Mouse (Mus musculus) megakaryocyte, embryonic 14.5 days (primary cell): ENCODE results near the gene Polr2a. TPM values are rescaled to one million over a fixed set of nuclear protein-coding genes. Genes with fewer than 3 reads are reported as not detected.
A peak's percentile ranks its signal among the peaks of the same experiment; 100 is the strongest.
"Not testable (repeated sequence)": the region's sequence is repeated elsewhere in the genome, so short reads cannot be mapped to it uniquely, and the experiment has no call there.

Source experiments
- H3K27me3 ChIP-seq: replicated peaks from 2 replicates; pipeline ENCODE3; 2012; ENCODE audit warnings: inconsistent platforms
- H3K36me3 ChIP-seq: replicated peaks from 2 replicates; pipeline ENCODE3; 2012; ENCODE audit warnings: low read length, inconsistent platforms, mixed read lengths
- H3K4me1 ChIP-seq: 2 replicates; pipeline ENCODE4 v1.6.1; 2012; ENCODE audit warnings: inconsistent platforms
- H3K4me3 ChIP-seq: replicated peaks from 2 replicates; pipeline ENCODE3; 2012; ENCODE audit warnings: moderate library complexity, mild to moderate bottlenecking, inconsistent platforms
- H3K9me3 ChIP-seq: 2 replicates; pipeline ENCODE4 v1.6.1; 2012; ENCODE audit warnings: inconsistent platforms
- FLI1 ChIP-seq: IDR thresholded peaks from 2 replicates; pipeline ENCODE4 v1.6.1; 2012; ENCODE audit warnings: low read length, inconsistent platforms, mixed read lengths
- GATA1 ChIP-seq: IDR thresholded peaks from 3 replicates; pipeline ENCODE4 v1.6.1; 2012; ENCODE audit warnings: mixed read lengths, low read length, inconsistent platforms, borderline replicate concordance
- polyA plus RNA-seq: library from polyadenylated mRNA; stranded (reverse); fragments of >175 nt; gene quantifications from 2 replicates; pipeline ENCODE4 v1.2.3, GENCODE M21; 2012; ENCODE audit warnings: low replicate concordance; ENCODE audit not compliant: insufficient read depth

Gene Polr2a
- polyA plus RNA-seq, 1 experiment = 36.5 TPM

DNA sequence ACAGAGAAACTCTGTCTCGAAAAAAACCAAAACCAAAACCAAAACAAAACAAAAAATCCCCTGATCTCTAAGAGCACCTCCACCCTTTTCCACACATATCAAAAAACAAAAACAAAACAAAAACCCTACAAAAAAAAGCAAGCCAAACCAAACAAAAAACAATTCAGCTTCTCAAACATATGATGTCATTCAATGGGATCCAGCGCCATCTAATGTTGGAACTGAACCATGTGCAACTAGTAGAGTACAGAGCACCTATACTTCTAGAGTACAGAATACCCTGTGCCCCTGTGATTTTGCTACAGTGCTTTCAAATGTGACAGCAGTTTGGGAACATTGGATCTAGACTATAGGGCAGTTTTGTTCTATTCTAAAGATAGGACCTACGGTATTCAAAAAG lies 3.7 kb downstream of the Polr2a start:
- H3K4me3 ChIP-seq = no peak overlapping the region
- peaks cover 4% of the 10 kb centered on the region for H3K36me3 ChIP-seq
- no peaks in the 10 kb centered on the region for H3K27me3 ChIP-seq
- no peak for TF ChIP-seq GATA1
- no peak for TF ChIP-seq FLI1
- H3K9me3 ChIP-seq = no peaks in the 10 kb centered on the region
- peaks cover 63% of the 10 kb centered on the region for H3K4me1 ChIP-seq

DNA sequence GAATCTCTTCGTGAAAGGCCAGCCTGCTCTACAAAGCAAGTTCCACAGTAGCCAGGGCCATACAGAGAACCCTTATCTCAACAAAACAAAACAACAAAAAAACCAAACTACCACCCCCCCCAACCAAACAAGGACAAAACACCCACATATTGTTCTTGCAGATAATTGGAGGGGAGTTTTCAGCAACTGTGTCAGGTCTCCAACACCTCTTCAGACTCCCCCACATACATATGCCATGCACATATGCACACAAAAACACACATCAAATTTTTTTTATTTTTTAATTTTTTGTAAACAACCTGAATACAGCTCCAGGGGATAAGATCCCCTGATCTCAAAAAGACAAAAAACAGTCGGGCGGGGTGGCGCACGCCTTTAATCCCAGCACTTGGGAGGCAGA lies 4.2 kb downstream of the Polr2a start:
- Histone ChIP-seq H3K9me3 (no peaks in the 10 kb centered on the region), H3K27me3 (no peaks in the 10 kb centered on the region), H3K4me3 (no peak overlapping the region), H3K4me1 (peaks cover 59% of the 10 kb centered on the region), H3K36me3 (peaks cover 8% of the 10 kb centered on the region)
- TF ChIP-seq FLI1 (no peak), GATA1 (no peak)

DNA sequence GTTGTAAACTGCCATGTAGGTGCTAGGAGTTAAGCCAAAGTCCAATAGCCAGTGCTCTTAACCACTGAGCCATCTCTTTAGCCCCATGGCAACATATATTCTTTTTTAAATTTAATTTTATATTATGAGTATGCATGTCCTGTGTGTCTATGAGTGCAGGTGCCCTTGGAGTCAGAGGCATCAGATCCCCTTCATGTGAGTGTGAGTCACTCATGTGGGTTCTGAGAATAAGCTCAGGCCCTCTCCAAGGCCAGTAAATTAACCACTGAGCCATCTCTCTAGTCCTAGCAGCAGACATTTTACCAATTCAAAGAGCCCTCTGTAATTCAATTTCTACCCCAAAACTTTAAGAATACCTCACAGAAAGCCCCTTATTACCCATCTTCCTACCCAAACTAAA lies 5.8 kb downstream of the Polr2a start:
- Histone ChIP-seq H3K4me3 (no peak overlapping the region), H3K27me3 (no peaks in the 10 kb centered on the region), H3K9me3 (no peaks in the 10 kb centered on the region), H3K4me1 (peaks cover 59% of the 10 kb centered on the region), H3K36me3 (peaks cover 17% of the 10 kb centered on the region)
- TF ChIP-seq GATA1 = no peak
- TF ChIP-seq FLI1 = no peak

DNA sequence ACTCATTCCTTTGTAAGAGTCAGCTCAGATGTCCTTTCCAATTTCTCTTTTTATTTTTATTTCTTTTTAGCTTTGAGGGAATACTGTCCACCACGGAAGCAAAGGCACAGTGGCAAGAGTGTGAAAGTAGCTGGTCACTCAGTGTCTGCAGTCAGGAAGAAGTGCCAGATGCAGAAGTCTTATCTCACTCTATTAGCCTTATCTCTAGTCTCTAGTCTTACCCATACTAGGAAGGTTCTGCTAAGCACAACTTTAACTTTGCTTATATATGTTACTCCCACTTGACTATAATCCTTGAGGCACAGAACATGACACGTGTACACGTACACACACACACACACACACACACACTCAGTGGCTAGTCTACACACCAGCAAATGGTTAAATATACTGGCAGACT lies 6.8 kb downstream of the Polr2a start:
- TF ChIP-seq GATA1 = no peak
- TF ChIP-seq FLI1 = no peak
- Histone ChIP-seq H3K4me3 (peak overlapping the region; percentile 75), H3K9me3 (no peaks in the 10 kb centered on the region), H3K27me3 (no peaks in the 10 kb centered on the region), H3K36me3 (peaks cover 26% of the 10 kb centered on the region), H3K4me1 (peaks cover 52% of the 10 kb centered on the region)

DNA sequence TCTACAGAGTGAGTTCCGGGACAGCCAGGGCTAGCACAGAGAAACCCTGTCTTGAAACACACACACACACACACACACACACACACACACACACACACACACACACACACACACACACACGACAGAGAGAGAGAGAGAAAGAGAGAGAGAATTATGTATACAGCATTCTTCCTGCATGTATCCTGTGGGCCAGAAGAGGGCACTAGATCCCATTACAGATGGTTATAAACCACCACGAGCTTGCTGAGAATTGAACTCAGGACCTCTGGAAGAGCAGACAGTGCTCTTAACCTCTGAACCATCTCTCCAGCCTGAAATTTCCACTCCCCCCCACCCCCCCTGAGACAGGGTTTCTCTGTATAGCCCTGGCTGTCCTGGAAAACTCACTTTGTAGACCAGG lies 27.0 kb downstream of the Polr2a start:
- not testable (repeated sequence) for H3K4me3 ChIP-seq, H3K4me1 ChIP-seq, H3K27me3 ChIP-seq, H3K9me3 ChIP-seq
- H3K36me3 ChIP-seq = peaks cover 33% of the 10 kb centered on the region

DNA sequence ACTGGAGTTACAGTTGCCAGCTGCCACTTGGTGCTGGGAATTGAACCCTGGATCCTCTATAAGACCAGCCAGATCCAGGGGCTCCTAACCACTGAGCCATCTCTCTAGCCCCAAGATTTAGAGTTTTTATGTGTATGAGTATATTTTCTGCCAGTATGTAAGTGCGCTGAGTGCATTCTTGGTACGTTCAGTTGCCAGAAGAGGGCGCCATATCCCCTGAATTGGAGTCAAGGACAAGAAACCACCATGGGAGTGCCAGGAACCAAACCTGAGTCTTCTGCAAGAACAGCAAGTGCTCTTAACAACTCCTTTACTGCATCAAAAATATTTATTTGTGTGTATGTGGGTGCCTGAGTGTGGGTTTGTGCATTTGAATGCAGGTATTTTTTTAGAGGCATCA lies 29.4 kb downstream of the Polr2a start:
- TF ChIP-seq FLI1 = no peak
- no peak for TF ChIP-seq GATA1
- H3K27me3 ChIP-seq = peaks cover 4% of the 10 kb centered on the region
- H3K36me3 ChIP-seq = peaks cover 10% of the 10 kb centered on the region
- H3K4me1 ChIP-seq = peaks cover 2% of the 10 kb centered on the region; the same call in 1 of the 2 replicates
- H3K9me3 ChIP-seq = peaks cover 4% of the 10 kb centered on the region; the same call in 1 of the 2 replicates
- no peak overlapping the region for H3K4me3 ChIP-seq

DNA sequence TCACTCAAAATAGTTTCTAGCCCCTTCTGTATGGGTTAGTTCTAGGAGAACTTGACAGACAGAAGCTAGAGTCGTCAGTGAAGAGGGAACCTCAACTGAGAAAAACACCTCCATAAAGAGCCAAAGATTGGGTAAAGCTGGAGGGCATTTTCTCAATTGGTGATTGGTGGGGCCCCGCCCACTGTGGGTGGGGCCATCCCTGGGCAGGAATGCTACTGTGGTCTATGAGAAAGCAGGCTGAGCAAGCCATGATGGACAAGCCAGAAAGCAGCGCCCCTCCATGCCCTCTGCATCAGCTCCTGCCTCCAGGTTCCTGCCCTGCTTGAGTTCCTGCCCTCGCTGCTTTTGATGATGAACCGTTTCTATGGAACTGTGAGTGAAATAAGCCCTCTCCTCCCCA lies 32.5 kb downstream of the Polr2a start:
- H3K4me1 ChIP-seq = peaks cover 2% of the 10 kb centered on the region; the same call in 1 of the 2 replicates
- TF ChIP-seq FLI1 = no peak
- no peak for TF ChIP-seq GATA1
- peaks cover 7% of the 10 kb centered on the region for H3K27me3 ChIP-seq

DNA sequence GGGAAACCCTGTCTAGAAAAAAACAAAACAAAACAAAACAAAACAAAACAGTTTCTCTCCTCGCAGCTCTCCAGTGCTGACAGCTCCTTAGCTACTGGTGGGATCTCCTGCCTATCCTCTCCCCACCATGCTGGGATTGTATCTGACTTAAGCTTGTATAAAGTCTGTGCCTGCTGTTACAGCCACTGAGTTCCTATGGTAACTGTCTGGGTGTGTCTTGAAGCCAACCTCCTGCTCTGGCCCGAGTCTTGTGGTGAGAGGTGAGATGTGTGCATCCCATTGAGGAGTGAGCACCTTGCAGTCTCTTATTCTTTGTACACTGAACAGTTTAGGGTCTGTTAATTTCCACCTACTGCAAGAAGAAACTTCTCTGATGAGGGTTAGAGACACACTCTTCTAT lies 35.4 kb downstream of the Polr2a start:
- peaks cover 4% of the 10 kb centered on the region; the same call in 1 of the 2 replicates for H3K9me3 ChIP-seq
- peaks cover 2% of the 10 kb centered on the region; the same call in 1 of the 2 replicates for H3K4me1 ChIP-seq
- H3K4me3 ChIP-seq = no peak overlapping the region
- H3K27me3 ChIP-seq = peaks cover 7% of the 10 kb centered on the region
- TF ChIP-seq GATA1 (no peak), FLI1 (no peak)
- no peaks in the 10 kb centered on the region for H3K36me3 ChIP-seq

More for the DNA sequence above, 32.5 kb downstream of the Polr2a start:
- peaks cover 4% of the 10 kb centered on the region; the same call in 1 of the 2 replicates for H3K9me3 ChIP-seq
- no peak overlapping the region for H3K4me3 ChIP-seq
- no peaks in the 10 kb centered on the region for H3K36me3 ChIP-seq

DNA sequence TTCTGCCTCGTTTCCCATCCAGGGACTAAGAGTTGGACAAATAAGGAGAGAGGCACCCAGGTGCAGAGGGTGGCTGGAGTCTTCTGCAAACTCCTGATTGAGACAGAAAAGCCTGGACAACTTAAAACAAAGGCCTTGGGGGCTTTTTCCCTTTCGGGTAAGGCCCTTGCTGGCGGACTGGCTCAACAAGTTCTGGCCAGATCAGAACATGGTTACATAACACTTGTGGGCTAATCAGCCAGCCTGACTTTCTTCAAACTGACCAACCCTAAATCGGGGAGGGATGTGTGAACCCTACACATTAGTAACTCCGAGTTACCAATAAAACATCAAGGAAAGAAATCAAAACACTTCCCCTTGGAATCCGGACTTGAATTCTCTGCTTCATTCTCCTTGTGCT lies 37.6 kb downstream of the Polr2a start:
- Histone ChIP-seq H3K4me1 (peaks cover 6% of the 10 kb centered on the region), H3K4me3 (no peak overlapping the region), H3K9me3 (peaks cover 4% of the 10 kb centered on the region; the same call in 1 of the 2 replicates), H3K27me3 (peaks cover 8% of the 10 kb centered on the region), H3K36me3 (no peaks in the 10 kb centered on the region)
- no peak for TF ChIP-seq GATA1
- TF ChIP-seq FLI1 = no peak

DNA sequence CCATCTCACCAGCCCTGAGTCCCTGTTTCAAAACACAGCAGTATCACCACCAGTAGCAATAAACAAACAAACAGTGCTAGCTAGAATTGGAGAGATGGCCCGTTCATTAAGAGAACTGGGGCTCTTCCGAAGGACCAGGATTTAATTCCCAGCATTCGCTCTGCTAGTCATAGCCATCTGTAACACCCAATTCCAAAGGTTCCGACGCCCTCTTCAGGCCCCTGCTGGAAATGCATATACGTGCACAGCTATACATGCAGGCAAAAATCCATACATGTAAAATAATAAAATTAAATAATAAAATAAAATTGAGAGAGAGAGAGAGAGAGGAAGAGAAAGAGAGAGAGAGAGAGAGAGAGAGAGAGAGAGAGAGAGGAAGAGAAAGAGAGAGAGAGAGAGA lies 39.0 kb downstream of the Polr2a start:
- TF ChIP-seq FLI1 (no peak), GATA1 (no peak)
- H3K27me3 ChIP-seq = peaks cover 8% of the 10 kb centered on the region
- H3K4me1 ChIP-seq = peaks cover 12% of the 10 kb centered on the region
- H3K9me3 ChIP-seq = peaks cover 4% of the 10 kb centered on the region; the same call in 1 of the 2 replicates
- H3K4me3 ChIP-seq = no peak overlapping the region
- H3K36me3 ChIP-seq = no peaks in the 10 kb centered on the region

DNA sequence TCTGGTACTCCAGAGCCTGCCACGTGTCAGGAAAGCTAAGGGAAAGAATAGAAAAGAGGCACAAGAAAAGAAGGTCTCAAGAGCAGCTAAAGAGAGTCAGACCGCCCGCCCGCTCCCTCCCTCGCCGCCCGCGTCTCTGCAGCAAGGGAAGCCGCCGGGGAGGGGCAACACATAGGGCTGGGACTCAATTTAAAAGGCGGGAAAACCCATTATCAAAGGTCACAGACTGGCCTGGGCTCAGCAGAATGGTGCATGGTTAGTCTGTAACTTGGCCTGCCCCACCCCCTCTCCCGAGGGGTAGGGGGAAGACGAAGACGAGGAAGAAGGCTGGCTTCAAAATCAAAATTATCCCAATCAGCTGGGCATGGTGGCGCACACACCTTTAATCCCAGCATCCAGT lies 39.8 kb downstream of the Polr2a start:
- no peak overlapping the region for H3K4me3 ChIP-seq
- H3K4me1 ChIP-seq = peaks cover 12% of the 10 kb centered on the region
- no peaks in the 10 kb centered on the region for H3K36me3 ChIP-seq
- H3K9me3 ChIP-seq = peaks cover 4% of the 10 kb centered on the region; the same call in 1 of the 2 replicates
- peaks cover 8% of the 10 kb centered on the region for H3K27me3 ChIP-seq
- TF ChIP-seq FLI1 = no peak
- no peak for TF ChIP-seq GATA1
